Mouse (Mus musculus): ENCODE measurements around the gene Iqgap1. TPM values are rescaled to one million over a fixed set of nuclear protein-coding genes. Genes with fewer than 3 reads are reported as not detected.
"Not testable (repeated sequence)": the region's sequence is repeated elsewhere in the genome, so short reads cannot be mapped to it uniquely, and the experiment has no call there.

The Iqgap1 gene
- polyA plus RNA-seq, 1 experiment from 2014 or later: 13.1 TPM

DNA sequence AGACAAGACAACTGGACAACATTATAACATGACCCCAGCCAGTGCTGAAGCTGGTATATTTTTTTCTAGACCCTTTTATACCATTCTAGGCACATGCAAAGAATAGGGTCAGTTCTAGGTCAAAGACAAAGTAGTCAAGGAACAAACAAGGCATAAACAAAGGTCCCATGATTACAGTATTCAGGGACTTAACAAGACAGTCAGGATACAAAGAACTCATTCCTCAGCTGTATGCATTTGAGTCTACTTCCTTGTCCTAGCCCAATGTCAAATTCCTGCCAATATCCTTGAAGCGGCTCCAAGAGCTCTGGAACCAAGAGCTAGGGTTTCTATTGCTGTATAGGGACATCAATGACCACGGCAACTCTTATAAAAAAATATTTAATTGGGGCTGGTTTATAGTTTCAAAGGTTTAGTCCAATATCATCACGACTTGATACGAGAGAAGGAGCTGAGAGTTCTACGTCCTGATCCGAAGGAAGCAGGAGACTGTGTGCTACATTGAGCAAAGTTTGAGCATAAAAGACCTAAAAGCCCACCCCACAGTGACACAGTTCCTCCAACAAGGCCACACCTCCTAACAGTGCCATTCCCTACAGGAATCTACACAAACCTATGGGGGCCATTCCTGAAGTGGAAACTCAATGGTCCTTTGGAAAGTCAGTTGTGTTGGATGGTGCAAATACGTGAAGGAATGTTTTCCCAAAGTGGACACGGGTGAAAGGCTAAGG lies 18.3 kb upstream of the Iqgap1 start:
- no peak overlapping the region for H3K4me3 ChIP-seq (replicated peaks)
- H3K9ac ChIP-seq: no peak overlapping the region
- H3K27ac ChIP-seq: no peak overlapping the region
- 74% methylated on average over 8 of the region's 8 CpGs for WGBS (ENCODE audit: insufficient replicate concordance)
- H3K4me2 ChIP-seq: no peak overlapping the region
- no peaks in the 10 kb centered on the region for H3K36me3 ChIP-seq
- H3K9me3 ChIP-seq (replicated peaks): no peaks in the 10 kb centered on the region
- no peak for DNase-seq
- ATAC-seq (ENCODE audit: low read depth): no peak
- H3K4me1 ChIP-seq (replicated peaks): peaks cover 3% of the 10 kb centered on the region; the same call in 1 of the 2 replicates
- no peaks in the 10 kb centered on the region for H3K27me3 ChIP-seq

DNA sequence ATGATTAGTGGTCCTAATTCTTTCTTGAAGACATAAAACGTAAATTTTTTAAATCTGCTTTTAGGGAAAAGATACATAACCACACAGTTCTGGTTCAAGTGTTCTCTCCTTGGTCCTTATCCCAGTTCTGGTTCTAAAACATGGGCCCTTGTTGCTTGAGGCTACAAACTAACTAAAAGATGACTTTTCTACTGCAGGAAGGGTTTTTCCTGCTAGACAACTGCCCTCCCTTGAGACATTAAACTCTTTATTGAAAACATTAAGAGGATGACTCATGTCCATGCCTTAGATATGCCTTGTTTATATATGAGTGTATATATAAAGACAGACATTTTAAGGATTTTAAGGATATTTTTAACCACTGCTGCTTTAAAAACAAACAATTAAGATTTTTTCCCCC lies 17.4 kb upstream of the Iqgap1 start:
- Histone ChIP-seq H3K9ac (no peak overlapping the region), H3K27me3 (no peaks in the 10 kb centered on the region), H3K4me1 (replicated peaks) (peaks cover 3% of the 10 kb centered on the region; the same call in 1 of the 2 replicates), H3K27ac (no peak overlapping the region), H3K4me2 (no peak overlapping the region), H3K4me3 (replicated peaks) (no peak overlapping the region), H3K36me3 (no peaks in the 10 kb centered on the region), H3K9me3 (replicated peaks) (no peaks in the 10 kb centered on the region)
- no peak for ATAC-seq (ENCODE audit: low read depth)
- DNase-seq: no peak
- WGBS (ENCODE audit: insufficient replicate concordance): 72% methylated on average over 1 of the region's 1 CpGs

DNA sequence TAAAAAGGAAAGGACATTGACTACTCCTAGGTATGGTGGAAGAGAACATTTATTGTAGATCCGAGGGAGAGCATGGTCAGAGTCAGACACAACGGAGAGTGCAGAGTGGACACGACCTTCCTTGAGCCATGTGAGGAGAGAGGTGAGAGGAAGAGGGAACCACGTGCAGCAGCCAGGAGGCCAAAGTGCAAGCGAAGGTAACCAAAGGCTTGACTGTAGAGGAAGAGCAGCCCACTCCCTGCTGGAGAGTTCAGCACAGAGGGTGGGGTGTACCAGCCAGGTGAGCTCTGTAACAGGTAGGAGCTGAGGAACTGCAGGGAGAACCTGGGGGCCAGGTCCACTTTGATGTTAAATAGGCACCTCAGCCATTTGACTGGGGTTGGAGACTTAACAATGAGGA lies 16.4 kb upstream of the Iqgap1 start:
- no peak for DNase-seq
- no peaks in the 10 kb centered on the region for H3K27me3 ChIP-seq
- no peaks in the 10 kb centered on the region for H3K9me3 ChIP-seq (replicated peaks)
- no peak overlapping the region for H3K4me3 ChIP-seq (replicated peaks)
- H3K27ac ChIP-seq: no peak overlapping the region
- H3K4me2 ChIP-seq: no peak overlapping the region
- H3K9ac ChIP-seq: no peak overlapping the region
- no peak for ATAC-seq (ENCODE audit: low read depth)
- no peaks in the 10 kb centered on the region for H3K36me3 ChIP-seq
- 63% methylated on average over 5 of the region's 5 CpGs for WGBS (ENCODE audit: insufficient replicate concordance)
- peaks cover 3% of the 10 kb centered on the region; the same call in 1 of the 2 replicates for H3K4me1 ChIP-seq (replicated peaks)

DNA sequence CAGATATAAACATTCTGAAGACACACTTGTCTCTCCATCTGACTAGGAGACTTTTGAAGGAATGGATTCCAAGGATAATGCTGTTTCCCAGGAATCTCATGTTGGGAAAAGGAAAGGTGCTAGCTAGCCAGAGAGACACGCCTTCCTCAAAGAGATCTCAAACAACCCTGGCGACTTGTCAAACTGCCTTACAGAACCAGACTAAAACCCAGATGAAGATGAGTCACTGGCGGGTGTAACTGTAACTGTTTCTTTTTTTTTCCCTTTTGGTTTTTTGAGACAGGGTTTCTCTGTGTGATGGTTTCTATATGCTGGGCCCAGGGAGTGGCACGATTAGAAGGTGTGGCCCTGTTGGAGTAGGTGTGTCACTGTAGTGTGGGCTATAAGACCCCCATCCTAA lies 15.2 kb upstream of the Iqgap1 start:
- H3K4me3 ChIP-seq (replicated peaks): no peak overlapping the region
- no peaks in the 10 kb centered on the region for H3K9me3 ChIP-seq (replicated peaks)
- no peaks in the 10 kb centered on the region for H3K27me3 ChIP-seq
- no peak for ATAC-seq (ENCODE audit: low read depth)
- H3K4me1 ChIP-seq (replicated peaks): peaks cover 3% of the 10 kb centered on the region; the same call in 1 of the 2 replicates
- no peak overlapping the region for H3K27ac ChIP-seq
- no peak for DNase-seq
- H3K36me3 ChIP-seq: no peaks in the 10 kb centered on the region
- H3K4me2 ChIP-seq: no peak overlapping the region
- no peak overlapping the region for H3K9ac ChIP-seq
- 66% methylated on average over 4 of the region's 4 CpGs for WGBS (ENCODE audit: insufficient replicate concordance)

DNA sequence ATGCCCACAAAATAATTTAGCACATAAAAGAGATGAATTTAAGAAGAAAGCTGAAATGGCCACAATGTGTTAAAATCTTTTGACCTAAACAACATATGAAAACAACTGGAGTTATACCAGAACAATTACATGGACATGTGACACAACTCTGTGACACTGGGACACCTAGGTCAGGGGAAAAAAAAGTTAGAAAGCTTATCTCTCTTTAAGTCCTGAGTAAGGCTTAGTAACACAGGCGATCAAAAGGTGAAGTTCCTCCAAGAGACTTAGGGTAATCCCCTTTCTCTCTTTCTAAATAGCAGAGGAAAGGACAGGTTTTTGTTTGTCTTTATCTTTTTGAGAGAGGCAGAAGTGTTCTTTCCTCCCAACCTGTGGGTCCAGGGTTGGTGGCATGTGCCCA lies 14.5 kb upstream of the Iqgap1 start:
- Histone ChIP-seq H3K27me3 (no peaks in the 10 kb centered on the region), H3K4me3 (replicated peaks) (no peak overlapping the region), H3K9me3 (replicated peaks) (no peaks in the 10 kb centered on the region), H3K4me1 (replicated peaks) (peaks cover 3% of the 10 kb centered on the region; the same call in 1 of the 2 replicates), H3K36me3 (no peaks in the 10 kb centered on the region), H3K4me2 (no peak overlapping the region), H3K9ac (no peak overlapping the region), H3K27ac (no peak overlapping the region)
- ATAC-seq (ENCODE audit: low read depth) (no peak), DNase-seq (no peak)
- 24% methylated on average over 1 of the region's 1 CpGs for WGBS (ENCODE audit: insufficient replicate concordance)

DNA sequence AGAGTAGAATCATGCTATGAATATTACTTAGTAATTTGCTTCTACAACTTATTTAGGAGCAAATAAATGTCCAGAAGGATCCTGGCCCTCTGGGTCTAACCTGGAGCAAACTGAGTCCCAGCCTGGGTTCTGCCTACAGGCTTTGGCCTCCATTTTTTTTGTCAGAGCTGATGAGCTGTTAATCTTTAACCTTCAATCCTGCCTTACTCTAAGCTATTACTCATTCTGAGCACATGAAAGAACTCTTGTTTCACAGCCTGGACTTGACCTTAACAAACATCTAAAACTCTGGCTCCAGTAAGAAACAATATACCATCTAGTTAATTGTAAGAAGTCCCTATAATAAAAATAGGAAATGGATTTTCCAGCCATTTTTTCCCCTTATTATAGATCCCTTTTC lies 14.0 kb upstream of the Iqgap1 start:
- Histone ChIP-seq H3K27me3 (no peaks in the 10 kb centered on the region), H3K9me3 (replicated peaks) (no peaks in the 10 kb centered on the region), H3K27ac (no peak overlapping the region), H3K9ac (no peak overlapping the region), H3K4me1 (replicated peaks) (peaks cover 3% of the 10 kb centered on the region; the same call in 1 of the 2 replicates), H3K4me2 (no peak overlapping the region), H3K36me3 (no peaks in the 10 kb centered on the region), H3K4me3 (replicated peaks) (no peak overlapping the region)
- ATAC-seq (ENCODE audit: low read depth): no peak
- DNase-seq: no peak

DNA sequence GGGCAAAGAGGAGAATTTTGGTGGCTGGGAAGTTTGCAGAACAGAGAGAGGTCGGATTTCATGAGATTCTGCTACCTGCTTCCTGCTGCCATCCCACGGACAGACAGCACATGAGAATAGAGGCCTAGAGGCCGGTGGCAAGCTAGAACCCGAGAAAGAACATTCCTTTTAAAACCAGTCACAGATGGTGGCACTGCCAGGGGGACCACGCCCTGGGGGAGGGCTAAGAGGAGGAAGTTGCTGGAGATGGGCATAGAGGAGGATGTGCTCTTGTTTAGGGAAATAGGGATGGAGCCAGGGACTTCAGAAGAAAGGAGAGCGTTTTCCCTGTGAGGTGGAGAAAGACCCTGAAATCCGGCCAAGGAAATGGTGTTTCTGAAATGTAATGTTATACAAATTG lies 12.5 kb upstream of the Iqgap1 start:
- Histone ChIP-seq H3K4me3 (replicated peaks) (no peak overlapping the region), H3K4me1 (replicated peaks) (peaks cover 10% of the 10 kb centered on the region), H3K27ac (no peak overlapping the region), H3K9me3 (replicated peaks) (no peaks in the 10 kb centered on the region), H3K36me3 (no peaks in the 10 kb centered on the region), H3K9ac (no peak overlapping the region), H3K4me2 (no peak overlapping the region), H3K27me3 (no peaks in the 10 kb centered on the region)
- WGBS (ENCODE audit: insufficient replicate concordance): 42% methylated on average over 7 of the region's 7 CpGs
- ATAC-seq (ENCODE audit: low read depth) (no peak), DNase-seq (no peak)

DNA sequence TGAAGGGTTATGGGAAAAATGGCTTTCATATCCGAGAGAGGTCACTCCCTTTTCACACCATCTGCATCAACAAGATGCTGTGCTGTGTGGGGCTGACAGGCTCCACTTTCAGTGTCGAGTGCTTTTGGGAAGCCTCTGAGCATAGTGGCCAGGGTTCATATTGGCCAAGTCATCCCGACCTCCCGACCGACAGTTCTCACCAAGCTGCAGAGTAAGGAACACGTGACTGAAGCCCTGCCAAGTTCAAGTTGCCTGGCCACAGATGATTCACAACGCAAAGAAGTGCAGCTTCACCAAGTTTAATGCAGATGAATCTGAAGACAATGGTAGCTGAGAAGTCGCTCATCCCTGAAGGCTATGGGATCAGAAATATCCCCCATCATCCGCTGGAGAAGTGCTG lies 12.0 kb upstream of the Iqgap1 start:
- DNase-seq: no peak
- no peak for ATAC-seq (ENCODE audit: low read depth)
- H3K36me3 ChIP-seq: no peaks in the 10 kb centered on the region

DNA sequence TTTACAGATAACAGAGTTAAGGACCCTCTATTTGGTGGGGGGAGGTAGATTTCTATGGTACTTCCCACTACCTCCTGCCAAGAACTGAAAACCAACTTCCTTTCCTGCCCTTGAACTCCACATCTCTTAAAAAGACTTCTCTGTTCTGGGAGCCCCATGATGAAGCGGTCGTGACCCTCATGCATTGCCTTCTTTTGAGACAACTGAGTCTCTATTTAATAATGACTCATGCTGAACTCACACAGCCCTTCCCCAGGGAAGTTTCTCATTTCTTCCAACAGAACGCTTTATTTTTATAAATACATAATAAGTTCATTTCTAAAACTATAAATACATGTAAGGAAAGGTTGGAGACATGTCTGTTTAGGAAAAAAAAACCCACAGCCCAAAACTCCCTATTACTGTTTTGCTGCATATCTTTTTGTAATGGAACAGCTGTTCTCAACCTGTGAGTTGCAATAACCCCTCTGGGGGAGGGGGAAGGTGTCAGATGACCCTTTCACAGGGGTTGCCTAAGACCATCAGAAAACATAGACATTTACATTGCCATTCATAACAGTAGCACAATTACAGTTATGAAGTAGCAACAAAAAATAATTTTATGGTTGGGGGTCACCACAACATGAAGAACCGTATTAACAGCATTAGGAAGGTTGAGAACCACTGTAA lies 10.3 kb upstream of the Iqgap1 start:
- no peaks in the 10 kb centered on the region for H3K27me3 ChIP-seq
- no peak overlapping the region for H3K9ac ChIP-seq
- H3K4me2 ChIP-seq: no peak overlapping the region
- H3K4me1 ChIP-seq (replicated peaks): peaks cover 20% of the 10 kb centered on the region
- DNase-seq (no peak), ATAC-seq (ENCODE audit: low read depth) (no peak)
- WGBS (ENCODE audit: insufficient replicate concordance): 59% methylated on average over 4 of the region's 4 CpGs
- H3K27ac ChIP-seq: no peak overlapping the region
- no peak overlapping the region for H3K4me3 ChIP-seq (replicated peaks)
- no peaks in the 10 kb centered on the region for H3K36me3 ChIP-seq
- H3K9me3 ChIP-seq (replicated peaks): no peaks in the 10 kb centered on the region

More for the DNA sequence above, 12.0 kb upstream of the Iqgap1 start:
- H3K4me1 ChIP-seq (replicated peaks): peaks cover 14% of the 10 kb centered on the region
- no peaks in the 10 kb centered on the region for H3K9me3 ChIP-seq (replicated peaks)
- 47% methylated on average over 9 of the region's 9 CpGs for WGBS (ENCODE audit: insufficient replicate concordance)
- H3K4me2 ChIP-seq: no peak overlapping the region
- H3K27ac ChIP-seq: no peak overlapping the region
- no peaks in the 10 kb centered on the region for H3K27me3 ChIP-seq
- no peak overlapping the region for H3K9ac ChIP-seq
- H3K4me3 ChIP-seq (replicated peaks): no peak overlapping the region

DNA sequence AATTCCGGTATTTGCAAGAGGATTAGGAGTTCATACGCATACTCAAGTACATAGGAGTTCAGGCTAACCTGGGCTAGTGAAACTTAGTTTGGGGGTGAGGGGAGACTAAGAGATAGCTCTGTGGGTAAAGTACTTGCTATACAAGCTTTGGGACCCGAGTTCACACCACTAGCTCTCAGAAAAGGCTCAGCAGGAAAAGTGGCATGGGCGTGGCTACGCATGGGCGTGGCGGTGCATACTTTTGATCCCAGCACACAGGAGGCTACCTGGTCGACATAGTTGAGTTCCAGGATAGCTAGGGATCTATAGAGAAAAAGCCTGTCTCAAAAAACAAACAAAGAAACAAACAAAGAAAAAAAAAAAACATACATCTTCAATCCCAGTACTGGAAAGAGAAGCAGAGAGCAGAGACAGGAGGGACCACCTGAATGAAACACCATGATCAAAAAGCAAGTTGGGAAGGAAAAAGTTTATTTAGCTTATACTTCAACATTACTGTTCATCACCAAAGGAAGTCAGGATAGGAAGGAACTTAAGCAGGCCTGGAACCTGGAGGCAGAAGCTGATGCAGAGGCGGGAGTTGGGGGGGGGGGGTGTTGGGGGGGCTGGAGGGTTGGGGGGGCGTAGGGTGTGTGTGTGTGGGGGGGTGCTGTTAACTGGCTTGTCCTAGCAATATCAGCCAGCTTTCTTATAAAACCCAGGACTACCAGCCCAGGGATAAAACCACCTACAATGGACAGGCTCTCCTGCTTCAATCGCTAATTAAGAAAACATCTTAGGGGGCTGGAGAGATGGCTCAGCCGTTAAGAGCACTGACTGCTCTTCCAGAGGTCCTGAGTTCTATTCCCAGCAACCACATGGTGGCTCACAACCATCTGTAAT lies 8.1 kb upstream of the Iqgap1 start:
- Histone ChIP-seq H3K9me3 (replicated peaks) (no peaks in the 10 kb centered on the region), H3K4me3 (replicated peaks) (no peak overlapping the region), H3K4me1 (replicated peaks) (peaks cover 16% of the 10 kb centered on the region), H3K9ac (no peak overlapping the region), H3K27me3 (no peaks in the 10 kb centered on the region), H3K36me3 (no peaks in the 10 kb centered on the region), H3K4me2 (peak overlapping the region; percentile 29; the same call in 1 of the 2 replicates), H3K27ac (no peak overlapping the region)
- 39% methylated on average over 12 of the region's 12 CpGs for WGBS (ENCODE audit: insufficient replicate concordance)
- ATAC-seq (ENCODE audit: low read depth) (no peak), DNase-seq (no peak)

DNA sequence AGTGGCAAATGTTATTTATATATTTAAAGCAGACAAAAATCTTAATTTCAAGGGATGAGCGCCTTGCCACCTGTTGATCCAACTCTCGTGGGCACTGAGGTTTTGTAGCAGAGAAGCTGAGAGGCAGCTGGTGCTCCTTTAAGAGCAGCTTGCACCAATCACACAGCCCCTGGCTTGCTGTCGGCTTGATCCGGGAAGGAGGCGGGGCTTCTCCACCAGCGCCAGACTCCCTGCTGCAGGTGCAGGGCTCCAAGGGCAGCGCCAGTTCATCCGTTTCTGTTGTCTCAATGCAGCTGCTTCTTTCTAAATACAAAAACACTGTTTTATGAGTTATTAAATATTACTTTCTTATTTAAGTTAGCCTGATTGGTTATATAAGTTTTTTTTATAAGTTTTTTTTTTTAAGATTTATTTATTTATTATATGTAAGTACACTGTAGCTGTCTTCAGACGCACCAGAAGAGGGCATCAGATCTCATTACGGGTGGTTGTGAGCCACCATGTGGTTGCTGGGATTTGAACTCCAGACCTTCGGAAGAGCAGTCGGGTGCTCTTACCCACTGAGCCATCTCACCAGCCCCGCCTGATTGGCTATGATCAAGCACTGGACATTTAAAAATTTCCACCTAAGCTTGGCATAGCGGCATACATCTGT lies 7.3 kb upstream of the Iqgap1 start:
- ATAC-seq (ENCODE audit: low read depth): peak; percentile 77
- Histone ChIP-seq H3K4me1 (replicated peaks) (peaks cover 16% of the 10 kb centered on the region), H3K4me2 (peak overlapping the region; percentile 29; the same call in 1 of the 2 replicates)
- not testable (repeated sequence) for H3K36me3 ChIP-seq; H3K27ac ChIP-seq; H3K4me3 ChIP-seq (replicated peaks); H3K9ac ChIP-seq; H3K27me3 ChIP-seq; H3K9me3 ChIP-seq (replicated peaks)
- 9% methylated on average over 14 of the region's 14 CpGs for WGBS (ENCODE audit: insufficient replicate concordance)
- DNase-seq: peak; percentile 61
